Mouse (Mus musculus) embryo, embryonic 11 days (tissue): ENCODE measurements around the gene Oprd1.
A peak's percentile ranks its signal among the peaks of the same experiment; 100 is the strongest.

ENCODE experiments used
- DNase-seq: peaks from one replicate; pipeline ENCODE4 v3.0.0-alpha.2; 2015

The Oprd1 gene

GRCm38 (mm10) chr4:132078296-132078714 is 66.0 kb downstream of the Oprd1 start:
- no peak for DNase-seq

GRCm38 (mm10) chr4:132077445-132077844 is 66.8 kb downstream of the Oprd1 start:
- DNase-seq, result no peak

- DNase-seq, result peak; percentile 65
Observed at GRCm38 (mm10) chr4:132076480-132077405, 67.5 kb downstream of the Oprd1 start.

- no peak for DNase-seq
Observed at GRCm38 (mm10) chr4:132075796-132076195, 68.5 kb downstream of the Oprd1 start.

GRCm38 (mm10) chr4:132074933-132075769 is 69.1 kb downstream of the Oprd1 start, which contains the start of gene Epb41:
Epb41 (minus strand) TSS chr4:132075321.
- DNase-seq, result peak; percentile 93

- peak; percentile 64 for DNase-seq
Observed at GRCm38 (mm10) chr4:132074077-132074932, 70.0 kb downstream of the Oprd1 start, which contains the start of gene Gm10300. Gm10300 (plus strand) TSS chr4:132074697.

GRCm38 (mm10) chr4:132072946-132073345 is 71.3 kb downstream of the Oprd1 start:
- DNase-seq, result no peak

- no peak for DNase-seq
Observed at GRCm38 (mm10) chr4:132072156-132072555, 72.1 kb downstream of the Oprd1 start.

- DNase-seq, result no peak
Observed at GRCm38 (mm10) chr4:132071674-132072073, 72.6 kb downstream of the Oprd1 start.

GRCm38 (mm10) chr4:132067938-132068235 is 76.4 kb downstream of the Oprd1 start:
- DNase-seq, result no peak

- no peak for DNase-seq
Observed at GRCm38 (mm10) chr4:132067112-132067937, 77.0 kb downstream of the Oprd1 start.

GRCm38 (mm10) chr4:132066101-132066773 is 78.0 kb downstream of the Oprd1 start:
- no peak for DNase-seq

GRCm38 (mm10) chr4:132065578-132065977 is 78.7 kb downstream of the Oprd1 start:
- no peak for DNase-seq

- no peak for DNase-seq
Observed at GRCm38 (mm10) chr4:132064550-132064949, 79.7 kb downstream of the Oprd1 start.

- no peak for DNase-seq
Observed at GRCm38 (mm10) chr4:132062934-132063884, 81.1 kb downstream of the Oprd1 start.

- no peak for DNase-seq
Observed at GRCm38 (mm10) chr4:132062289-132062688, 82.0 kb downstream of the Oprd1 start.
